Mouse (Mus musculus) E14TG2a.4 (cell line): Measurements from ENCODE around the gene Xrcc1.
"Not testable (repeated sequence)": the region's sequence is repeated elsewhere in the genome, so short reads cannot be mapped to it uniquely, and the experiment has no call there.

Experiments
- H3K27me3 ChIP-seq: 2 replicates; pipeline ENCODE4 v1.6.1; 2014; ENCODE audit warnings: low read length, control low read depth; ENCODE audit not compliant: insufficient read depth
- H3K36me3 ChIP-seq: 2 replicates; pipeline ENCODE4 v1.6.1; 2014; ENCODE audit warnings: low read length, control low read depth; ENCODE audit not compliant: insufficient read depth
- H3K4me1 ChIP-seq: replicated peaks from 2 replicates; pipeline ENCODE4 v1.6.1; 2014; ENCODE audit warnings: low read depth, low read length, control low read depth
- H3K4me3 ChIP-seq: replicated peaks from 2 replicates; pipeline ENCODE4 v1.5.1; 2014; ENCODE audit warnings: mild to moderate bottlenecking, low read length
- H3K9me3 ChIP-seq: 2 replicates; pipeline ENCODE4 v1.6.1; 2014; ENCODE audit warnings: low read length, control low read depth
- CTCF ChIP-seq: conservative IDR thresholded peaks from 2 replicates; pipeline ENCODE4 v1.5.1; 2014; ENCODE audit warnings: low read length
- NANOG ChIP-seq: IDR thresholded peaks from 2 replicates; pipeline ENCODE4 v1.6.1; 2014; ENCODE audit warnings: borderline replicate concordance, low read length, mixed read lengths
- POU5F1 ChIP-seq: IDR thresholded peaks from 2 replicates; pipeline ENCODE4 v1.6.1; 2014; ENCODE audit warnings: low read length, borderline replicate concordance

Gene Xrcc1

GRCm38 (mm10) chr7:24610144-24610878 is 64.2 kb downstream of the Xrcc1 start, which contains the start of gene Phldb3:
Gene Phldb3 (plus strand): TSS chr7:24610763.
- Histone ChIP-seq H3K9me3 (peaks cover 12% of the 10 kb centered on the region), H3K4me3 (peak within 1 kb of the TSS; percentile 74), H3K4me1 (peaks cover 66% of the 10 kb centered on the region), H3K36me3 (no peaks in the 10 kb centered on the region), H3K27me3 (peaks cover 56% of the 10 kb centered on the region)
- TF ChIP-seq CTCF (no peak), POU5F1 (no peak), NANOG (no peak)

DNA sequence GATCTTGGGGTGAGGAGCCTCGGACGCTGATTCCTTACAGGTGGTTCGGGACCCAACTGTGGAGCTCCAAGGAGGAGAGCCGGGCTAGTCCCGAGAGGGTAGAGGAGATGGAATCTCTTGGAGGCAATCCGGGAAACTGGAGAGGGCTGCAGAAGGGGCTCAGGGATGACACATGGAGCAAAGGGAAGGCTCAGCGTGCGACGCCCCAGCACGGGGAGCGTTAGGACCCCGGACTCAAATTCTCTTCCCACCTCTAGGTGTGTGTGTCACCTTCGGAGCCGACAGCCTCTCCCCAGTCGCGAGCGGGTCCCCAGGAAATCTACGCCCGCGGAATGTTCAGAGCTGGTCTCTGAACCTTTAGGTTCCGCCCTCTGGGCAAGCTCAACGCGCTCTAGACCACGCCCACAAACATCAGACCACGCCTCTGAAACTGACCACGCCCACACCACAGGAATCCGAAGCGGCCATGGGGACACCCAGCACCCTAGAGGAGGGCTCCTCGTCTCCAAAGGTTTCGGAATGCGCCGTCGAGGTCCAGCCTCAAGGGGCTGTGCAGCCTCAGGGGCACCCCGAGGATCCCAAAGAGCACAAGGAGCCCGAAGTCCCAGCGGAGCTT is 64.9 kb downstream of the Xrcc1 start:
- TF ChIP-seq CTCF = no peak
- no peak for TF ChIP-seq NANOG
- TF ChIP-seq POU5F1 = no peak
- peak overlapping the region; percentile 74 for H3K4me3 ChIP-seq
- H3K27me3 ChIP-seq = peaks cover 56% of the 10 kb centered on the region
- H3K4me1 ChIP-seq = peaks cover 66% of the 10 kb centered on the region
- no peaks in the 10 kb centered on the region for H3K36me3 ChIP-seq
- H3K9me3 ChIP-seq = peaks cover 12% of the 10 kb centered on the region

- Histone ChIP-seq H3K4me1 (peaks cover 66% of the 10 kb centered on the region), H3K27me3 (peaks cover 62% of the 10 kb centered on the region), H3K4me3 (peak overlapping the region; percentile 74; the same call in 1 of the 2 replicates), H3K36me3 (no peaks in the 10 kb centered on the region), H3K9me3 (peaks cover 12% of the 10 kb centered on the region)
- no peak for TF ChIP-seq CTCF
- no peak for TF ChIP-seq NANOG
- TF ChIP-seq POU5F1 = no peak
Measured at GRCm38 (mm10) chr7:24611709-24612108, 65.6 kb downstream of the Xrcc1 start.

DNA sequence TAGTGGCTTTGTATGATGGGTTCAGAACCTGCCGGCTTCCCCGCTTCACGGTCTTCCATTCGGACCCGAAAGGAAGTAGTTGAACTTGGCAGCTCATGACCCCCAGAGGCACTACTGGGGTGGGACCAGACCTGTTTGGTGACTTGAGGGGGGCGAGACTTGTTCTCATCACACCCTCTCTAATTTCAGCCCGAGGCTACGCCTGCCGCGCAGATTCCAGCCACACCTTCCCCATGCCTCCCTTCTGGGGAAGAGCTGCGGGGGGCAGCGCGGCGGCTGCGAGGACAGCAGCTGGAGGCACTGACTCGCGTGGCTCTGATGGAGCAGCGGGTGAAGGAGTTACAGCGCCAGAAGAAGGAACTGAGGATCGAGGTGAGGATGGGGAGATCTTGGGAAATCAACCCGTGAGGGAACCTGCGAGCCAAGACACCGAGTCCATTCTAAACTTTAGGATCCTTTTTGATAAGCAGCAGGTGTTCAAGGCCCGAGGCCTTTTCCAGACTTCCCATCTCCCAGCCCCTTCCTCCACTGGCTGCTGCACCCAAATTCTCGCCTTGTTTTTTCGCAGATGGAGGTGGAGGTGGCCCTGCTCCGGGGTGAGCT is 66.3 kb downstream of the Xrcc1 start:
- Histone ChIP-seq H3K4me1 (peaks cover 63% of the 10 kb centered on the region), H3K27me3 (peaks cover 68% of the 10 kb centered on the region), H3K9me3 (peaks cover 12% of the 10 kb centered on the region), H3K36me3 (no peaks in the 10 kb centered on the region), H3K4me3 (peak overlapping the region; percentile 55)
- no peak for TF ChIP-seq POU5F1
- TF ChIP-seq NANOG = no peak
- TF ChIP-seq CTCF = no peak

- H3K4me1 ChIP-seq = peaks cover 52% of the 10 kb centered on the region
- H3K4me3 ChIP-seq = no peak overlapping the region
- H3K9me3 ChIP-seq = peaks cover 12% of the 10 kb centered on the region
- TF ChIP-seq POU5F1 = no peak
- no peak for TF ChIP-seq NANOG
- no peak for TF ChIP-seq CTCF
- H3K27me3 ChIP-seq = peaks cover 73% of the 10 kb centered on the region
- H3K36me3 ChIP-seq = no peaks in the 10 kb centered on the region
Measured at GRCm38 (mm10) chr7:24614816-24615215, 68.7 kb downstream of the Xrcc1 start.

DNA sequence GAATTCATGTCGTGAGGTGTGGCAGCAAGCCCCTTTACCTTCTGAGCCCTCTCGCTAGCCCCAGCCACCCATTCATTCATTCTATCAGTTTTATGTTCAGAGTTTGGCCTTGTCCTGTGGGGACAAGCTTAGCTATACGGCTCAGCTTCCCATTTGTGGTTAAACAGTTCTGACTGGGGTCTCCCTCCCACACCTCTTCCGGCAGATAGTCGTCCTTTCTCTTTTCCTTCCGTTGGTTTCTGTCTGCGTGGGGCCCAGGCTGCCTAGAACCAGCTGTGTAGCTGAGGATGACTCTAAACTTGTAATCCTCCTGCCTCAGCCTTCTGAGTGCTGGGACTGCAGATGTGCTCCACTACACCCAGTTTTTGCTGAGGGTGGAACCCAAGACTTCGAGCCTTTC is 71.7 kb downstream of the Xrcc1 start:
- H3K36me3 ChIP-seq = no peaks in the 10 kb centered on the region
- TF ChIP-seq POU5F1 (no peak), NANOG (no peak), CTCF (no peak)
- H3K27me3 ChIP-seq = peaks cover 45% of the 10 kb centered on the region
- H3K4me3 ChIP-seq = no peak overlapping the region
- peaks cover 7% of the 10 kb centered on the region for H3K9me3 ChIP-seq
- peaks cover 24% of the 10 kb centered on the region for H3K4me1 ChIP-seq

DNA sequence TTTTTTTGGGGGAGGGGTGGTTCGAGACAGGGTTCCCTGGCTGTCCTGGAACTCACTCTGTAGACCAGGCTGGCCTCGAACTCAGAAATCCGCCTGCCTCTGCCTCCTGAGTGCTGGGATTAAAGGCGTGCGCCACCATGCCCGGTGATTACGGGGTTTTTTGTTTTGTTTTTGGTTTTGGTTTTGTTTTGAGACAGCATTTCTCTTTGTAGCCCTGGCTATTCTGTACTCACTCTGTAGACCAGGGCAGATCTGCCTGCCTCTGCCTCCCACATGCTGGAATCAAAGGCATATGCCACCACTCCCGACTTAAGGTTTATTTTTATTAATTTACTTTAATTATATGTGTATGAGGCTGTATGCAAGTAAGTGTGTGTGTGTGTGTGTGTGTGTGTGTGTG is 72.3 kb downstream of the Xrcc1 start:
- not testable (repeated sequence) for H3K36me3 ChIP-seq, H3K4me3 ChIP-seq, H3K9me3 ChIP-seq
- Histone ChIP-seq H3K27me3 (peaks cover 39% of the 10 kb centered on the region), H3K4me1 (peaks cover 18% of the 10 kb centered on the region)

GRCm38 (mm10) chr7:24619671-24620397 is 73.7 kb downstream of the Xrcc1 start:
- Histone ChIP-seq H3K9me3 (peaks cover 9% of the 10 kb centered on the region), H3K4me1 (peaks cover 17% of the 10 kb centered on the region)
- TF ChIP-seq NANOG (no peak), POU5F1 (no peak), CTCF (peak; percentile 41)

More at GRCm38 (mm10) chr7:24619671-24620397, 73.7 kb downstream of the Xrcc1 start:
- Histone ChIP-seq H3K4me3 (peak overlapping the region; percentile 70), H3K36me3 (no peaks in the 10 kb centered on the region), H3K27me3 (peaks cover 28% of the 10 kb centered on the region)
